Mouse (Mus musculus) bone marrow, adult 2 months (tissue): ENCODE results near the gene Inpp5d.

Source experiments
- CTCF ChIP-seq: fragments of 200-500 bp; IDR thresholded peaks from 2 replicates; pipeline ENCODE4 v1.5.1; 2011; ENCODE audit warnings: low read length, control low read depth; ENCODE audit not compliant: control insufficient read depth, insufficient read depth
- POLR2A ChIP-seq: fragments of 200-500 bp; IDR thresholded peaks from 2 replicates; pipeline ENCODE4 v1.6.1; 2011; ENCODE audit warnings: low read depth, mild to moderate bottlenecking, control low read depth, low read length, borderline replicate concordance; ENCODE audit not compliant: control insufficient read depth

DNA sequence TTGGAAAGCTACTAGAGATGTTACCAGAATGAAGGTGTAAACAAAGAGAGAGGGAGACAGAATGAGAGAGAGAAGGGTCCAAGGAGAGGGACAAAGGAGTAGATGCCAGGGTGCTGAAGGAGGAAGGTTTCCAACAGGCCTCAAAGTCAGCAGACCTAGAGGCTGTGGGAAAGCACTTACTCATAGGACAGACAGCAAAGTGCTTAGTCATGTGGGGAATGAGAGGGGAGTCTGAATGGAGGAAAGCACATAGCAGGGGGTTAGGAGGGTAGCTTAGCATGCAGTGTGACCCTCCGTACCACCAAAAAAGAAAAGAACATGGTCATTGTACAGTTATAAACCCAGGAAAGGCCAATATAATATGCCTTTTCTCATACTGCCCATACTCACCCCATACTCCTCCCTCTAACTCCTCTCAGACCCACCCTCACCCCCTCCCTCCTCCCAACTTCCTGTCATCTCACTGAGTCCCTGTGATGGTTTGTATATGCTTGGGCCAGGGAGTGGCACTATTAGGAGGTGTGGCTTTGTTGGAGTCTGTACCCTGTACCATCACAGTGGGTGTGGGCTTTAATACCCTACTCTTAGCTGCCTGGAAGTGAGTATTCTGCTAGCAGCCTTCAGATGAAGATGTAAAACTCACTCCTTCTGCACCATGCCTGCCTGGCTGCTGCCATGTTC lies 69.7 kb downstream of the Inpp5d start:
- no peak for TF ChIP-seq CTCF
- no peak for TF ChIP-seq POLR2A
